Mouse (Mus musculus): Measurements from ENCODE around the gene Acadl.

- TF ChIP-seq CTCF (IDR thresholded peaks at IDR 0.05; ENCODE audit: control insufficient read depth, insufficient read depth, insufficient replicate concordance, low read depth, low read length) = no peak
- no peak for TF ChIP-seq POLR2A (IDR thresholded peaks at IDR 0.05; ENCODE audit: control insufficient read depth, low read depth, low read length)
Observed at GRCm38 (mm10) chr1:66895093-66895836, 32.2 kb upstream of the Acadl start.

All from testis, adult 2 months (tissue).